32 mouse cellular contexts compared by ENCODE assay signal in the genomic region with DNA sequence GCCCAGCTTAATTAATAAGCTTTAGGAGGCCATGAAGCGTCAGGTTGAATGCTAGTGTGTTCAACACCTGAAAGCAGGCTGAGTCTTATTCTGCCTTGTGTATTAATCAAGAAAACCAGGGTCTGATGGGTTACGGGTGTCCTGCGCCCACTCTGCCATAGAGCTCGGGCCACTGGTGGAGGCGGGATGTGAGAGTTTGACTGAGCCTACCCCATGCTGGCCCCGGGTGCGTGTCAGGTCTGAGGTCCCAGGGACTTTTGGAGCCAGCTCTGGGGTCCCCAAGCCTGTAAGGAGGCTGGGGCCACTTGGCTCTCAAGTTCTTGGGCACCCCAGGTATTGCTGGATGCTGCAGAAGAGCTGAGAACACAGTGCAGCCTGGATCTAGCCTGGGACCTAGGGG.
"Had no signal": no experiment of that assay in that cellular context is flagged by ENCODE, and none has a peak within 500 bp of the region (broad histone marks: within the 10 kb centered on the region; RNA-seq: fewer than 3 reads in every experiment).

No protein-coding gene starts in this region.

- DNase-seq: left cerebral cortex, postnatal 4 days; liver; liver, embryonic 13.5 days; liver, postnatal 0 days; lung, adult 18-20 months; lung, adult 2 months; lung, embryonic 14.5 days; lung, postnatal 10 days; lung, postnatal 14 days; lung, postnatal 36 days; lung, postnatal 4 days; midbrain, embryonic 14.5 days had no signal

- H3K4me3 ChIP-seq: left cerebral cortex, adult 2 months; limb, embryonic 12.5 days; limb, embryonic 13.5 days; limb, embryonic 15.5 days; liver, embryonic 12.5 days; liver, embryonic 13.5 days; liver, embryonic 15.5 days; lung, embryonic 15.5 days; megakaryocyte, embryonic 14.5 days; midbrain, embryonic 10.5 days; midbrain, embryonic 12.5 days; midbrain, embryonic 13.5 days; midbrain, embryonic 15.5 days; myocyte; neural tube, embryonic 12.5 days had no signal

- H3K4me2 ChIP-seq: limb, embryonic 12.5 days; limb, embryonic 13.5 days; limb, embryonic 15.5 days; liver, embryonic 11.5 days; liver, embryonic 12.5 days; liver, embryonic 13.5 days; liver, embryonic 15.5 days; lung, embryonic 14.5 days; lung, embryonic 15.5 days; midbrain, embryonic 11.5 days; midbrain, embryonic 12.5 days; midbrain, embryonic 13.5 days; midbrain, embryonic 15.5 days; neural tube, embryonic 12.5 days had no signal

- H3K4me1 ChIP-seq: limb, embryonic 12.5 days; limb, embryonic 15.5 days; liver, embryonic 12.5 days; liver, embryonic 13.5 days; liver, embryonic 15.5 days; megakaryocyte, embryonic 14.5 days; midbrain, embryonic 10.5 days; midbrain, embryonic 12.5 days; midbrain, embryonic 13.5 days; midbrain, embryonic 15.5 days; neural tube, embryonic 12.5 days had no signal

- H3K27me3 ChIP-seq: limb, embryonic 12.5 days; limb, embryonic 13.5 days; limb, embryonic 15.5 days; liver, embryonic 12.5 days; liver, embryonic 13.5 days; liver, embryonic 15.5 days; lung, embryonic 15.5 days; midbrain, embryonic 12.5 days; midbrain, embryonic 13.5 days; midbrain, embryonic 15.5 days; neural tube, embryonic 12.5 days had no signal

- H3K27ac ChIP-seq: left cerebral cortex, adult 2 months; limb, embryonic 12.5 days; limb, embryonic 13.5 days; limb, embryonic 15.5 days; liver, embryonic 12.5 days; liver, embryonic 13.5 days; liver, embryonic 14.5 days; liver, embryonic 15.5 days; lung, embryonic 15.5 days; macrophage; midbrain, embryonic 10.5 days; midbrain, embryonic 12.5 days; midbrain, embryonic 13.5 days; midbrain, embryonic 15.5 days; neural tube, embryonic 12.5 days had no signal

- H3K9me3 ChIP-seq: limb, embryonic 12.5 days; limb, embryonic 13.5 days; limb, embryonic 15.5 days; liver, embryonic 12.5 days; liver, embryonic 13.5 days; liver, embryonic 15.5 days; lung, embryonic 15.5 days; megakaryocyte, embryonic 14.5 days; midbrain, embryonic 10.5 days; midbrain, embryonic 12.5 days; midbrain, embryonic 13.5 days; midbrain, embryonic 15.5 days; neural tube, embryonic 12.5 days had no signal

- H3K9ac ChIP-seq: limb, embryonic 12.5 days; limb, embryonic 13.5 days; limb, embryonic 15.5 days; liver, embryonic 12.5 days; liver, embryonic 13.5 days; liver, embryonic 14.5 days; liver, embryonic 15.5 days; liver, postnatal 0 days; lung, embryonic 14.5 days; lung, embryonic 15.5 days; midbrain, embryonic 12.5 days; midbrain, embryonic 13.5 days; midbrain, embryonic 15.5 days; neural tube, embryonic 12.5 days had no signal

- H3K36me3 ChIP-seq: limb, embryonic 12.5 days; limb, embryonic 13.5 days; limb, embryonic 15.5 days; liver, embryonic 12.5 days; liver, embryonic 13.5 days; liver, embryonic 15.5 days; lung, embryonic 15.5 days; midbrain, embryonic 10.5 days; midbrain, embryonic 12.5 days; midbrain, embryonic 13.5 days; midbrain, embryonic 15.5 days; neural tube, embryonic 12.5 days had no signal

- ATAC-seq: liver, embryonic 12.5 days; liver, postnatal 0 days; lung, postnatal 0 days; midbrain, embryonic 13.5 days; midbrain, embryonic 15.5 days; midbrain, embryonic 16.5 days had no signal
